Mouse (Mus musculus): ENCODE results near the gene Spata48. TPM values are rescaled to one million over a fixed set of nuclear protein-coding genes. Genes with fewer than 3 reads are reported as not detected.

The Spata48 gene
- total RNA-seq, 2 experiments from 2014 or later, result 0.51 TPM; not detected in 1

DNA sequence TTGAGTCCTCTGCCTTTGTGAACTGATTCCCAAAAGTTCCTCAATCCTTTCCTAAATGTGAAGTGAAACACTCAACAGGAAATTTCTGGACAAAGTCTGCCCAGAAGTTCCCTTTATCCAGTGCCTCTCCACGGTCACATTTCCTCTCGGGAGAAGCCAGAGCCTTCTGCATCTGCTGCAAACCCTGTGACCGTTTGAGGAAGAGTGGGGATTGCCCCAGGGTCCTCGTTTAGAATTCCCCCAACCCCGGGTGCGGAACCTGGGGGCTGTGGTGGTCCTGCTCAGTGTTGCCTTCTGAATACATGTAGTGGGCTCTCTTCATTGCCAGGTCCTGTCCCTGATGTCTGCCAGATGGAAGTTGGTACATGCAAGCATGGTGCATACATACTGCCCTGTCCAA is 67.3 kb downstream of the Spata48 start:
- DNase-seq, result no peak
- intact Hi-C loops (cut with DNase I), result no loop called here

DNA sequence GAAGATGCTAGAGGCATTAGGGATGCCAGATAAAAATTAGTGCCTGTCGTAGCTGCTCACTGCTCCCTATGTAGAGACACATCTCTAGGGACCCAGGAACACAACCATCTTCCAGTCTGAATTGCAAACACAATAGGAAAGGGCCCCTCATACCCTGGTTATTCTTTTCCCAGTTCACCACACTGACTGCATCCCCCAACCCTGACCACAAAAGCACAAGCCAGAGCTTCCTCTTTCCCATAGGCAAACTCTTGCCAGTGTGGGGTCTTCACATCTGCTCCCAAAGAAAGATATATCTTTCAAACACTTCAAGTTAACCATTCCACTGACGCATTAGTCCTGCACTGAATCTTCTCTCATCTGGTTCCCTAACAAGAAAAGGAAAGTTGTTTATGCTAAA is 68.2 kb downstream of the Spata48 start:
- DNase-seq, result no peak
- intact Hi-C loops (cut with DNase I), result no loop called here

DNA sequence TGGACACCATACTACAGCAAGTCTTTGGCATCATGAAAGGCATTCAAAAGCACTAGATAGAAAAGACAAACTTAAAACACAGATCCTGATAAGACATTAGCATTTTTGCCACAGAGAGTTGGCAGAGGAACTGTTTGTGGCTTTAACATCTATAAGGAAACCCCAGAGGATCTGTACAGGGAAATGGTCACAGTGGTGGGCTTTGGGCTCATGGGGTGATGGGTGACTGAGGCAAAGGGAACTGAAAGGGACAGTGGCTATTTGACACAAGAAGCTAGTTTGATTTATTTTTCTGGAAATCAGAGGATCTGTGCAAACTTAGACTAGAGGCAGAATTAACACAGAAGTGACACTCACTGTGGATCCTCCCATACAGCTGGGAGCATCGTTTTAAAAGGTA is 74.4 kb downstream of the Spata48 start:
- DNase-seq, result no peak
- intact Hi-C loops (cut with DNase I), result no loop called here

DNA sequence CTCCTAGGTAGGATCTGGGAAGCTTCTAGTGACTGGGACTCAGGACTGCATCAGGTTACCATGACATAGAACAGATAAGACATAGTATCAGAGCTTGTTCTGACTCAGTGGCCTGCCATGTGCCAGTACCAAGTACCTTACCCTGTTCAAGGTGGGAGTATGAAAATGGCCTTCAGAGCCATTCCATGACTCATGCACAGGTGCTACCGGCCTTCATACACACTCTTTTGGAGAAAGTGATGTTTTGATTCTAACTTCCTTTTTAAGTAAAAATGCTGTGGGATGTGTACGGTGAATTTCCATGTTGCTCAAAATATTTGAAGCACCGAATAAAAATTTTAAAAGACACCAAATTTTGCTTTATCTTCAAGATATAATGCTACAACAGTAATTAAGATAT is 84.1 kb downstream of the Spata48 start:
- intact Hi-C loops (cut with DNase I), result loop anchor here (1.0 kb wide), 1 partner anchor 42 kb away; no protein-coding TSS in a partner anchor
- no peak for DNase-seq

DNA sequence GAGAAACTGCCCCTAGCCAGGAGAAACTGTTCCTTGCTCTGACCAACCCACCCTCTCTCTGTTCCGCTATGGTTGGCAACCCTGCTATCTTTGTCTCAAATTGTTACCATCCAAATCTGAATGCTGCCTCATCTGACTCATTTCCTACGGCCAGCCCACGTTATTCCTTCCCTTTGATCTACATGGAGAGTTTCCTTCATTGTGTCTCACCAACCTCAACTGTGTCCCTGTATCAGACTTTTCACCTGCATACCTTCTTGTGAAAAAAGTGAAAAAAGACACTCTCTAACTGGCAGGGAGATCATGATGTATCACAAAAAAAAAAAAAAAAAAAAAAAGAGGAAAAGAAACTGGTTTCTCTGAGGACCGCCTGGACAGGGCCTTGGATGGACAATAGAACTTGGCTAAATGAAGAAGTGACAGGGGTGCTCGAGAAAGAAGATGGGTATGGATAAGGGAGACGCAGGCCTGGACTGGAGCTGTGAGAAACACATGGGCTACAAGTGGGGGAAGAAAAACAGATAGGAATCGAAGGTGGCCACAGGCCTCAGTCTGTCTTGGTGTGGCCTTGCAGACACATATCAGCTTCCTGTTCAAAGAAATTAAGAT is 85.1 kb downstream of the Spata48 start:
- no peak for DNase-seq
- intact Hi-C loops (cut with DNase I), result no loop called here

DNA sequence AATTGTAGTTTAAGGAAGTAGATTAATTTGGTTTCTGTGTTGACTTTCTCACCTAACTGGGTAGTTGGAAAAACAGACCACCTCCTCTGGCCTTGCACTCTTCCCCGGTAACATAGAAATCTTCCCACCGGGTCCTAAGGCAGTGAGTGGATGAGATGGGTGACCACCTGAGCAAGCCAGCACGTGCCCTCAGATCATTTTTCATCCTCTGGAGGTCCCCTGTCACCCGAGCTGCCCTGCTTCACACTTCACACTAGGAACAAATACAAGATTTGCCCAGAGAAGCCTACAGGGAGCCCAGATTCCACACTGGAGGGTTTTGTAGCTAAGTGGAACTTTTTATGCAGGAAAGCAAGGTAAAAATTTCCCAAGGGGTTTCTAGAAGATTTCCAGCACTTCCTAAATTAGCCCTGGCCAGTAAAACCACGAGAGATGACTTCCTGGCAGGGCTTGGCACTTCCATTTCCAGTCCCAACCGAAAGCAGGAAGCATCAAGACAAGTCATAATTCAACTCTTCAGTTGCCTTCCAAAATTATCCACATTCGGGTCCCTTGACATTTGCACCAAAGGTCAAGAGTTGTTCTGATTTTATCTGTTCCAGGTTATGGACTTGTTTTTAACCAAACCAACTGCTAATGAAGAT is 85.8 kb downstream of the Spata48 start:
- intact Hi-C loops (cut with DNase I), result no loop called here
- no peak for DNase-seq

DNA sequence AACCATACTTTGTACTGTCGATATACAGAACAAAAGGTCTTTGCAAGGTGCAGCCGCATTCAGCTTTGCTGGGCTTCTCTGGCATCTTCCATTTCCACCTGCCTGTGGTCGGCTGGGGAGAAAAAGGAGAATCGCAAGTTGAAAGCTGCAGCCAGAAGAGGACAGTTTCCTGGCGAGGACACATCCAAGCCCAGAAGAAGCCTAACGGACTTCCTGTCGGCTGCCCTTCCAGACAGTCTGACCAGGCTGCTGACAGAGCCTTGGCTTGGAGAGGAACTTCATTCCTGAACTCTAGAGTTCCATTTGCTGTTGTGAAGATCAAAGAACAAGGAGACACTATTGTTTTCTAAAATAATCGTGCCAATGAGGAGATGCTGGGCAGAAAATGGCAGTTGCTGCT is 93.7 kb downstream of the Spata48 start:
- DNase-seq, result no peak
- intact Hi-C loops (cut with DNase I), result loop anchor here (5.0 kb wide), 1 partner anchor 422 kb away; no protein-coding TSS in a partner anchor

DNA sequence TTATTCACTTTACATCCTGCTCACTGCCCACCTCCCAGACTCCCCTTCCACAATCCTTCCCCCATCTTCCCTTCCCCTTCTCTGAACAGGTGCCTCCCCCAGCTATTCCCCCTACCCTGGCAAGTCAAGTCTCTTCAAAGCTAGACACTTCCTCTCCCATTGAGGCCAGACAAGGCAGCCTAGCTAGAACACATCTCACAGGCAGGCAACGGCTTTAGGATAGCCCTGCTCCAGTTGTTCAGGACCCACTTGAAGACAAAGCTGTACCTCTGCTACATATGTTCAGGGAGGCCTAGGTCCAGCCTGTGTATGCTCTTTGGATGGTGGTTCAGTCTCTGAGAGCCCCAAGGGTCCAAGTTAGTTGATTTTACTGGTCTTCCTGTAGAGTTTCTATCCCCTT is 94.3 kb downstream of the Spata48 start:
- intact Hi-C loops (cut with DNase I), result loop anchor here (2.0 to 5.0 kb wide), 2 partner anchors 233 to 421 kb away; no protein-coding TSS in a partner anchor
- DNase-seq, result no peak

DNA sequence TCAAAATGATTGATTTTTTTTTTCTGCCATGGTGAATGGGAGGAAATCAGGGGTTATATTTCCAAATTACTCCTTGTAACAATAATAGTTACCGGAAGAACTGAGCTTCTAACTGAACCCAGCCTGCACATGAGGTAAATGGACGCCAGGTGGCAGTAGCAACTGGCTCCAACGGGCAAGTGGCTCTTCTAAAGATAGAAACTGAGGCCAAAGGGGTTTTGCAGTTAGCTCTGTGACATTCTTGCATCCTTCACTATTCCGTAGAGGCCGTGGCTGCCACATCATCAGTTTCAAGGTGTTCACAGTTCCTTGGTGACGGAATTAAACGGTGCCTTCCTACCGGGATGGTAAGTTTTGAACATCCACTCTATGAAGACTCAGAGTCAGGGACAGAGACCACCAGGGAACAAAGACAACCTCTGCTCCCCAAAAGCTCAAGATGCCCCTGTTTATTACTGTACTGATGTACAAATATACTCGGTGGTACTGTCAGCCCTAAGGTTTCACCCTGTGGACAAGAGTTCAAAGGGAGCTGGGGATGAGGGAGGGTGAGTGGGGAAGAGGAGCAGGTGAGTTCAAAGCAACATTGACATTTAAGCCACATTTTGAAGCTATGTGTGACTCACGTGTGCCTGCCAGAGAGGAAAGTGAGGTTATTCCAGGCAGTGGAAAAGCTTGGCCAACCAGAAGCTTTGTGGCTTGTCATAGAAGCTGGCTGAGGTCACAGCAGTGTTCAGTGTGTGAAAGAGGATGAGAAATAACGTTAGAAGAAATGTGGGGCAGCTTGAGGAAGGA is 95.5 kb downstream of the Spata48 start:
- intact Hi-C loops (cut with DNase I), result loop anchor here (2.0 to 5.0 kb wide), 2 partner anchors 231 to 420 kb away; no protein-coding TSS in a partner anchor
- DNase-seq, result peak; percentile 24 to 31

DNA sequence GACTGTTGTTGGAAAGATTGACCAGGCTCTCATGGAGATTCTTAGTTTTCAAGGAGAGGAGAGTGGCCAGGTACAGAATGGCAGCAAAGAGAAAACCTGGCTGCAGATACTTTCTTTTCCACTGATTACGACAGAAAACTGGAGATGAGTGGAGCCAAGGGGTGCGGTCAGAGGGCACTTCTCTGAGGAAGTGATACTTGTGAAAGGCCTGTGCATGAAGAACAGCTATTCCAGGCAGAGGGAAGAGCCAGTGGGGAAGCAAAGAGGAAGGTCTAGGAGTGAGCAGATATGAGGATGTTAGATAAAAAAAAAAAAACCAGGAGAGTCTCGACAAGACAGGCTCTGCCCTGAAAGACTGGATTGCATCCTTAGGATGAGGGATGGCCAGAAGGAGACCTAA is 96.8 kb downstream of the Spata48 start:
- intact Hi-C loops (cut with DNase I), result loop anchor here (5.0 kb wide), 1 partner anchor 419 kb away; no protein-coding TSS in a partner anchor
- no peak for DNase-seq

DNA sequence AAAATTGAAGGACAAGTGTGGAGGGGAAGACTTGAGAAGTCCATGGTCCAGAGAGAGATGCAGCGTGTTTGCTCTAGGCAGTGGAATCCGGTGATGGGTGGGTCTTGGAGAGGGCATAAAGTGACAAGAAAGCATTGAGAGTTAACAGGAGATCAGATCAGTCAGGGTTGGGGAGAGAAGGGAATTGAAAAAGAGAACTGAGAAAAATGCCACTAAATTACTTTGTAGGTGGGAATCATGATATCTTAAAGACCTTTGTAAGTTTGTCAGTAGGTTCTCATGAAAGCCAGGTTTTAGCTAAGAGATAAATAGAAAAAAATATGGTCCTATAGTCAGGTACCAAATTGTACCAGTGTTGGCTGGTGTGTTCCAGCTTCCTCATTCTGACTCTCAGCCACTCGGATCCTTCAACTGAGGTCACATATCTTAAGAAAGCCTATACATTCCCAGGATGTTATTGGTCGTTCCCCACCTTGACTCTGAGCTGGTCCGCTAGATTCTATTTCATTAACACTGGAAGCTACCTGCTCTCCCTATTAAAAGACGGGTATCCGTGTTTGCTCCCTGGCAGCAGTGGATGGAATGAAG is 97.3 kb downstream of the Spata48 start:
- DNase-seq, result no peak
- intact Hi-C loops (cut with DNase I), result loop anchor here (5.0 kb wide), 1 partner anchor 418 kb away; no protein-coding TSS in a partner anchor

DNA sequence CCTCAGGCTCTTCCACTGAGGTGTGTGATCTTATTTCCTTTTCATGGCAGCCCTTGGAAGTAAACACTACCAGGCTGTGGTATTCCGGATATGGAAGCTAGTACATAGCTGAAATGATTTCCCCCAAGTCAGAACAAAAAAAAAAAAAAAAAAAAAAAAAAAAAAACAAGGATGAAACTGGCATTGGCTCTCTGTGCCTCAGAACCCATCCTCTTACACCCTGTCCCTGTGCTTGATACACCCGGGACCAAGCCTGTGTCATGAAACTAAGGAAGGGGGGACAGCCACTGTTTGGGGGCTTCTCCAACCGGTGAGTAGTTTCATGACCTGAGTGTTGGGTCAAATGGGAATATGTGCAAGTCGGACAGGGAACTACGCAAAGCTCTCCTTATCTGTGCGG is 99.2 kb downstream of the Spata48 start:
- intact Hi-C loops (cut with DNase I), result no loop called here
- DNase-seq, result no peak

DNA sequence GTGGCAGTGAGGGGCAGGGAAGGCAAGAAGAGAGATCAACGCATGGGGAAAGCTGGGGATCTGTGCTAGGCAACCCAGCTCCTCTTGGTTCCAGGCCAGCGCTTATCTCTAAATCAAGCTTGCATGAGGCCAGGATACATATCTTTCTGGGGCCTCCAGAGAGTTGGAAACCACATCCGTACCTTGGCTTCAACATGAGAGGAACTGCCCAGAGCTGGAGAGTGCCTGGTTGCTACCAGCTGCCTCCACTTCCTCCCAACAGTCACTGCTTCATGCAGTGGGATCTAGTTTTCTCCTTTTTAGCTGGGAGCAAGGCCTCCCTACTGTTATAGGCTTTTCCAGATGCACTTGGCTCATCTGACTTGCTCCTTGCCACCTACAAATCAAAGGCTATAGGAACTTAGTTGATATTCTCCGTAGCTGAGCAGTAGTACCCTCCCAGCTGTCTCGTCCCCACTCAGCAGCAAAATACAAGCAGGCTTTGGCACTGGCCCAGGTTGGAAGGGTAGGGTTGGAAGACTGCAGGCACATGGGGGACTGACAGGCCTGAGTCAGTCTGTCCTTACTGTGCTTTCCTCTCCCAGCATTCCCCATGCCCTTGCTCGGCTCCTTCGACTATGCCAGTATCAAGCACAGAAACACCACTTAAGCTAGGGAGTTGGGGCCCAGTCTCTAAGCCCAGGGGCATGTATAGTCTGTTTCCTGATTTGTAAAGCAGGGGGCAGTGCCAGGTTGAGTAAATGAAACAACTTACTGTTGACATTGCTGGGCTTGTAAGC is 102.6 kb downstream of the Spata48 start:
- intact Hi-C loops (cut with DNase I), result no loop called here
- DNase-seq, result no peak

Other genes starting within 250 kb of the Spata48 start
- under 1 TPM; 0.15 to 0.20 TPM for gene Zpbp, start 314 bp downstream of the Spata48 start, total RNA-seq (2021)
- not detected for gene 4930512M02Rik, start 165.7 kb downstream of the Spata48 start, total RNA-seq (2021)
- 1 to 10 TPM in 1 of 2 experiments, under 1 TPM in 1; 0.32 to 2.4 TPM for gene Ikzf1, start 222.9 kb downstream of the Spata48 start, total RNA-seq (2021)